Mouse (Mus musculus): ENCODE measurements at regions not wholly inside any gene's neighbourhood (a gene's known extent, or its start where the extent isn't known, plus 50 kb on each side); places are given as distances from the start of the nearest gene placed in this dataset.

- H3K4me3 ChIP-seq (replicated peaks): no peak overlapping the region
- H3K4me1 ChIP-seq (replicated peaks): 0 out of 2 replicates have a peak, but pooled peaks cover 3% of the 10 kb centered on the region
- H3K36me3 ChIP-seq: no peaks in the 10 kb centered on the region
- no peaks in the 10 kb centered on the region for H3K9me3 ChIP-seq
- H3K4me2 ChIP-seq (replicated peaks): no peak overlapping the region
- H3K27ac ChIP-seq: no peak overlapping the region
- 83% methylated on average over 6 of the region's 6 CpGs for WGBS
- no peak for ATAC-seq
- no peak overlapping the region for H3K9ac ChIP-seq
- no peaks in the 10 kb centered on the region for H3K27me3 ChIP-seq (replicated peaks)
These were observed 90.9 kb downstream of the Spry2 start for GRCm38 (mm10) chr14:105805762-105806161.

DNA sequence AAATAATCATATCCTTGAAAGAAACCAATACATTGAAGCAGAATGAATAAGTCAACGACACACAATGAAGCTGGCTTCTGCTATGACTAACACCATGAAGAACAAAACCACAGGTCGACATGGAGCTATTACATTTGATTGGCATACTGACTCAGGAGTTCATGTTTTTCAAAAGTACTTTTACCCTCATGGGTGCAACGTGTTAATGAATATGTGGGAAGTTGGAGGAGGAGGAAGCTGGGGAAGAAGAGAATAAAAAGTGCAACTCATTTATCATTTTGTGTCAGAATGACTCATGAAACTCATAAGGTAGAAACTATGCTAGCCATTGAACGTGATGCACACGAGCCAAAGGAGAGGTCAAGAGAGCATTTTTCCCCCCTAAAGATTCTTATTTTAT, 91.3 kb downstream of the Spry2 start:
- no peaks in the 10 kb centered on the region for H3K27me3 ChIP-seq (replicated peaks)
- H3K9me3 ChIP-seq: no peaks in the 10 kb centered on the region
- H3K4me2 ChIP-seq (replicated peaks): no peak overlapping the region
- WGBS: 73% methylated on average over 5 of the region's 5 CpGs
- no peak overlapping the region for H3K4me3 ChIP-seq (replicated peaks)
- H3K9ac ChIP-seq: no peak overlapping the region
- H3K4me1 ChIP-seq (replicated peaks): 0 out of 2 replicates have a peak, but pooled peaks cover 3% of the 10 kb centered on the region
- H3K27ac ChIP-seq: no peak overlapping the region
- H3K36me3 ChIP-seq: no peaks in the 10 kb centered on the region
- no peak for ATAC-seq

DNA sequence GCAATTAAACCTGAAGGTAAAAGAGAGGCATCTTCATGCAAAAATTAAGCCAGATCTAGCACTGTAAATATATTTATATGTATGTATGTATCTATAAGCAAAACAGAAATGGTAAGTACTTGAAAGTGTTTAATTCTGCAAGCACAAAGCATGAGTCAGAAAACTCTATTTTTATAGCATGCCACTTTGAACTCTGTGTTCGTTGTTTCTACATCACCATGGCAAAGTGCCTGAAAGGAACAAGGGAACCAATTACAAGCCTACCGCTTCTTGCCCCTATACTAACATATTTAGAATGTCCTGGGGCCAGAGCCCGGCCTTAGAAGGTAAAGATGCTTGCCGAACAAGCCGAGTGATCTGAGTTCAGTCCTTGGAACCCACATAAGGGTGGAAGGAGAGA, 91.9 kb downstream of the Spry2 start:
- 0 out of 2 replicates have a peak, but pooled peaks cover 3% of the 10 kb centered on the region for H3K4me1 ChIP-seq (replicated peaks)
- H3K27ac ChIP-seq: no peak overlapping the region
- no peak overlapping the region for H3K4me2 ChIP-seq (replicated peaks)
- H3K9ac ChIP-seq: no peak overlapping the region
- WGBS: 71% methylated on average over 5 of the region's 5 CpGs
- H3K27me3 ChIP-seq (replicated peaks): no peaks in the 10 kb centered on the region
- no peak overlapping the region for H3K4me3 ChIP-seq (replicated peaks)
- ATAC-seq: no peak
- no peaks in the 10 kb centered on the region for H3K9me3 ChIP-seq
- H3K36me3 ChIP-seq: no peaks in the 10 kb centered on the region

GRCm38 (mm10) chr14:105803281-105803680, 93.3 kb downstream of the Spry2 start:
- no peaks in the 10 kb centered on the region for H3K36me3 ChIP-seq
- peak overlapping the region; percentile 60 for H3K4me2 ChIP-seq (replicated peaks)
- peak overlapping the region; percentile 67; the same call in 1 of the 2 replicates for H3K27ac ChIP-seq
- H3K27me3 ChIP-seq (replicated peaks): no peaks in the 10 kb centered on the region
- no peaks in the 10 kb centered on the region for H3K9me3 ChIP-seq
- WGBS: 44% methylated on average over 7 of the region's 7 CpGs
- 0 out of 2 replicates have a peak, but pooled peaks cover 3% of the 10 kb centered on the region for H3K4me1 ChIP-seq (replicated peaks)
- H3K4me3 ChIP-seq (replicated peaks): peak overlapping the region; percentile 19
- no peak overlapping the region for H3K9ac ChIP-seq
- peak; percentile 58 for ATAC-seq

- no peaks in the 10 kb centered on the region for H3K36me3 ChIP-seq
- H3K4me3 ChIP-seq (replicated peaks): peak overlapping the region; percentile 19
- no peak overlapping the region for H3K9ac ChIP-seq
- H3K27me3 ChIP-seq (replicated peaks): no peaks in the 10 kb centered on the region
- H3K27ac ChIP-seq: peak overlapping the region; percentile 67
- 11% methylated on average over 18 of the region's 18 CpGs for WGBS
- H3K4me1 ChIP-seq (replicated peaks): 0 out of 2 replicates have a peak, but pooled peaks cover 3% of the 10 kb centered on the region
- ATAC-seq: peak; percentile 89
- H3K9me3 ChIP-seq: no peaks in the 10 kb centered on the region
- peak overlapping the region; percentile 60 for H3K4me2 ChIP-seq (replicated peaks)
These were observed 93.9 kb downstream of the Spry2 start for GRCm38 (mm10) chr14:105802529-105803280.

DNA sequence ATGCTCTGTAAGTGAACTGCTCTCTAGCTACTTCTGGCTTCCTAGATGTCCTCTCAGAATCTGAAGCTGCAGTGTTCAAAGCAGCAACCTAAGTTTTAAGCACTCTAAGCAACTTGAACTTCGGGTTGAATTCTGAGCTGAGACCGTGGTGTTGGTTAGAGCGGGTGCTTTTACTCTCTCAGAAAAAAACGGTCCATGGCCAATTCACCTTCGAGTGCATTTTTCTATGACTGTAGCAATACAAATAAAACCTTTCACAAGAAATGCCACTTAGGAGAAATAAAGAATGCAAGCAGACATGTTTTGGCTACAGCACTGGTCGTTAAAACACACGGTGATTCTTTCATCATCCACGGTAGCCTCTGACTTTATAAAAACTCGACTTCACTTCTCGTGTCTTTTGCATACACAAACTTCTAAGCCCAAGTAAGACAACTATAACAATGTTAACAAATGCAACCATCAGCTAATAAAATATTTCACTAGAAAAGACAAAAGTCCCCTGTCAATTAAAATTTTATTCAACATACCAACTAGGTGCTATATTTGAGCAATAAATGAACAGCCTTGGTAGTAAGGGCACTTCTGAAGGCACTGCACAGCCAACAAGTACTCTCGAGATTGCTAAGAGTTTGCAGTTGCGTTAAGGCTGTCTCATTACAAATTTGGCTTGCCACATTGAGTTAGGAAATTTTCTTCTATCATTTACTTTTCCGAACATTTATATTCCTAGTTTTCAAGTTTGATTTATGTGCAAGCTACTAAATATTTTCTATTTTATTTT, 96.3 kb downstream of the Spry2 start:
- no peak overlapping the region for H3K4me2 ChIP-seq (replicated peaks)
- ATAC-seq: no peak
- no peak overlapping the region for H3K9ac ChIP-seq
- 79% methylated on average over 13 of the region's 13 CpGs for WGBS
- H3K36me3 ChIP-seq: no peaks in the 10 kb centered on the region
- H3K27ac ChIP-seq: no peak overlapping the region
- no peaks in the 10 kb centered on the region for H3K9me3 ChIP-seq
- H3K27me3 ChIP-seq (replicated peaks): no peaks in the 10 kb centered on the region
- H3K4me1 ChIP-seq (replicated peaks): 0 out of 2 replicates have a peak, but pooled peaks cover 3% of the 10 kb centered on the region
- no peak overlapping the region for H3K4me3 ChIP-seq (replicated peaks)

GRCm38 (mm10) chr14:105799401-105799861, 97.2 kb downstream of the Spry2 start:
- no peaks in the 10 kb centered on the region for H3K27me3 ChIP-seq (replicated peaks)
- 31% methylated on average over 3 of the region's 3 CpGs for WGBS
- ATAC-seq: no peak
- no peak overlapping the region for H3K4me3 ChIP-seq (replicated peaks)
- H3K9ac ChIP-seq: no peak overlapping the region
- no peak overlapping the region for H3K27ac ChIP-seq
- H3K9me3 ChIP-seq: no peaks in the 10 kb centered on the region
- H3K36me3 ChIP-seq: no peaks in the 10 kb centered on the region
- H3K4me1 ChIP-seq (replicated peaks): 0 out of 2 replicates have a peak, but pooled peaks cover 3% of the 10 kb centered on the region
- H3K4me2 ChIP-seq (replicated peaks): no peak overlapping the region

GRCm38 (mm10) chr14:105793010-105793702, 103.5 kb downstream of the Spry2 start:
- Histone ChIP-seq H3K27ac (no peak overlapping the region), H3K9ac (no peak overlapping the region), H3K27me3 (replicated peaks) (no peaks in the 10 kb centered on the region), H3K4me2 (replicated peaks) (no peak overlapping the region), H3K9me3 (no peaks in the 10 kb centered on the region), H3K4me1 (replicated peaks) (no peaks in the 10 kb centered on the region), H3K36me3 (no peaks in the 10 kb centered on the region), H3K4me3 (replicated peaks) (no peak overlapping the region)
- ATAC-seq: peak; percentile 92
- 66% methylated on average over 4 of the region's 4 CpGs for WGBS

DNA sequence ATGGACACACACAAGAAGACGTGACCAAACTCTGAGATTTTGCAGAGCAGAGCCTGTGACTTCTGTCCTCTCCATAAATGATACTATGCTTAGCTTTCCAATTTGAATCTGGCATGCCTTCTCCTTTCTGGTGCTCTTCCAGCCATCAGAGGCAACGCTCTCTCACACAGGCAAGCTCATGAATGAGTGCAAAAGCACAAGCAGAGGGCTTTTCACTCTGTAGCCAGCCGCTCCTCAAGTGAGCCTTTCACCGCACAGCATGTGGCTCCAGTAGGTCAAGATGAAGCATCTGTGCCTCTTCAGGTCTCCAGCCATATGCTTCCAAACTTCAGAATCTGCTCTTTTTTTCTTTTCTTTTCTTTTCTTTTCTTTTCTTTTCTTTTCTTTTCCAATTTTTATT, 106.2 kb downstream of the Spry2 start:
- Histone ChIP-seq H3K4me3 (replicated peaks) (no peak overlapping the region), H3K27me3 (replicated peaks) (no peaks in the 10 kb centered on the region), H3K9ac (no peak overlapping the region), H3K36me3 (no peaks in the 10 kb centered on the region), H3K9me3 (no peaks in the 10 kb centered on the region), H3K27ac (no peak overlapping the region), H3K4me2 (replicated peaks) (no peak overlapping the region), H3K4me1 (replicated peaks) (no peaks in the 10 kb centered on the region)
- 83% methylated on average over 4 of the region's 4 CpGs for WGBS
- no peak for ATAC-seq

DNA sequence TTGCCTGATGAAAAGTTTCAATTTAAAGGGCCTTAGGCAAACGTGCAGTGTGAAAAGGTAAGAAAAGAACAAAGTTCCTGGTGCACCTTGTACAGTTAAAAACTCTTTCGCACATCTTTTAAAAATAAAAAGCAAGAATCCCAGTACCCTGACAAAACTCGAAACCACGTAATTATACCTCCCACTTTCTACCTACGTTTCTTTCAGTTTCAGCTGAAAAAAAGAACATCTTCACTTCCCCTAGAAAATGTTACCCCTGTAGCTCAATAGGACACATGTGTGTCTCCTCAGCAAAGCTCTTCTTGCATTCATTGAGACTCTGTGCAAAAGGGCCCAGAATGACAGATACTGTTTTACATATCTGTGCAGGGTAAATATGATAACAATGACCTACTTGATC, 113.2 kb downstream of the Spry2 start:
- Histone ChIP-seq H3K4me2 (replicated peaks) (no peak overlapping the region), H3K9ac (no peak overlapping the region), H3K4me3 (replicated peaks) (no peak overlapping the region), H3K36me3 (no peaks in the 10 kb centered on the region), H3K4me1 (replicated peaks) (no peaks in the 10 kb centered on the region), H3K27ac (no peak overlapping the region), H3K9me3 (no peaks in the 10 kb centered on the region), H3K27me3 (replicated peaks) (no peaks in the 10 kb centered on the region)
- no peak for ATAC-seq
- WGBS: 83% methylated on average over 5 of the region's 5 CpGs

GRCm38 (mm10) chr14:105779760-105780159, 116.9 kb downstream of the Spry2 start:
- ATAC-seq: no peak
- H3K27me3 ChIP-seq (replicated peaks): no peaks in the 10 kb centered on the region
- WGBS: 60% methylated on average over 3 of the region's 3 CpGs
- H3K4me3 ChIP-seq (replicated peaks): no peak overlapping the region
- no peak overlapping the region for H3K9ac ChIP-seq
- no peak overlapping the region for H3K4me2 ChIP-seq (replicated peaks)
- H3K4me1 ChIP-seq (replicated peaks): no peaks in the 10 kb centered on the region
- H3K27ac ChIP-seq: no peak overlapping the region
- H3K36me3 ChIP-seq: no peaks in the 10 kb centered on the region
- H3K9me3 ChIP-seq: no peaks in the 10 kb centered on the region

- ATAC-seq: no peak
- no peak overlapping the region for H3K27ac ChIP-seq
- no peaks in the 10 kb centered on the region for H3K27me3 ChIP-seq (replicated peaks)
- no peaks in the 10 kb centered on the region for H3K4me1 ChIP-seq (replicated peaks)
- no peak overlapping the region for H3K9ac ChIP-seq
- no peak overlapping the region for H3K4me2 ChIP-seq (replicated peaks)
- WGBS: 62% methylated on average over 4 of the region's 4 CpGs
- H3K9me3 ChIP-seq: no peaks in the 10 kb centered on the region
- no peak overlapping the region for H3K4me3 ChIP-seq (replicated peaks)
- H3K36me3 ChIP-seq: no peaks in the 10 kb centered on the region
These were observed 117.3 kb downstream of the Spry2 start for GRCm38 (mm10) chr14:105779349-105779748.
